Mouse (Mus musculus) lung, adult 2 months (tissue): Measurements from ENCODE around the gene Prrt3. TPM values are rescaled to one million over a fixed set of nuclear protein-coding genes. Genes with fewer than 3 reads are reported as not detected.

Experiments used
- DNase-seq: peaks from one replicate; pipeline ENCODE4 v3.0.0; 2022
- H3K4me1 ChIP-seq: fragments of 200-500 bp; 2 replicates; pipeline ENCODE4 v1.6.1; 2011; ENCODE audit warnings: low read length; ENCODE audit not compliant: control insufficient read depth, insufficient read depth
- H3K4me3 ChIP-seq: fragments of 200-500 bp; replicated peaks from 2 replicates; pipeline ENCODE3; 2011; ENCODE audit warnings: low read depth, mild to moderate bottlenecking, control low read depth, low read length; ENCODE audit errors: extremely low read depth
- CTCF ChIP-seq: fragments of 200-500 bp; IDR thresholded peaks from 2 replicates; pipeline ENCODE4 v1.5.1; 2011; ENCODE audit warnings: mild to moderate bottlenecking, low read length, control low read depth; ENCODE audit not compliant: insufficient read depth
- POLR2A ChIP-seq: fragments of 200-500 bp; IDR thresholded peaks from 2 replicates; pipeline ENCODE4 v1.6.1; 2011; ENCODE audit warnings: low read depth, mild to moderate bottlenecking, control low read depth, low read length, borderline replicate concordance; ENCODE audit errors: extremely low read depth
- WGBS: fragments of 180-500 bp; shearing (Covaris S2); methylation state at CpG from one replicate; pipeline ENCODE4 v1.1.7; 2018; 5-methylcytosine and 5-hydroxymethylcytosine counted together
- polyA plus RNA-seq: library from polyadenylated mRNA; depleted of rRNA; stranded (reverse); fragments of >200 nt; gene quantifications from 2 replicates; pipeline ENCODE4 v1.2.3, GENCODE M21; 2012

Prrt3 gene
- polyA plus RNA-seq, 1 experiment: 0.27 TPM

- TF ChIP-seq POLR2A: no peak
- no peak for TF ChIP-seq CTCF
- Histone ChIP-seq H3K4me1 (no peaks in the 10 kb centered on the region), H3K4me3 (no peak overlapping the region)
- DNase-seq: no peak
- 81% methylated on average over 24 of the region's 24 CpGs for WGBS
Measured at GRCm38 (mm10) chr6:113492101-113492864, 9.4 kb downstream of the Prrt3 start.

GRCm38 (mm10) chr6:113489410-113489809 is 12.3 kb downstream of the Prrt3 start:
- Histone ChIP-seq H3K4me3 (no peak overlapping the region), H3K4me1 (no peaks in the 10 kb centered on the region)
- DNase-seq: no peak
- WGBS: 94% methylated on average over 14 of the region's 14 CpGs
- TF ChIP-seq POLR2A (no peak), CTCF (no peak)

DNA sequence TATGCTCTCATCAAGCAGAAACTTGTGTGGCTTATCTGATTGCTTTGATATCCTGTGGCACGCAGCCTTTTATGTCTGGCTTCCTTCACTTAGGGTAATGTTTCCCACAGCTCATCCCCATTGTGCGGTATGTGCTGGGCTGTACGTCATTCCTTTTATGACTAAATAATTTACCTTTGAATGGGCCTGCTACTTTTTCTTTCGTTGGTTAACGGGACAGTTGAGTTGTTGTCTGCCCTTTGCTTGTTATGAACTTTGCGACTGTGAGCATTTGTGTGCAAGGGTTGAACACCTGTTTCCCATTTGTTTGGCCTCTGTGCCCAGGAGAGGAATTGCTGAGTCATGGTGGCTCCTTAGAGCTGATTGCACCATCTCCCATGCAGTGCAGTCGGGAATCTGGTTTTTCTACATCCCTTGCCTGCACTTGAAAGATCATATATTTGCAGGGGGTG is 14.6 kb downstream of the Prrt3 start:
- WGBS: 31% methylated on average over 7 of the region's 7 CpGs
- no peak for TF ChIP-seq CTCF
- peak; percentile 26 for DNase-seq
- peaks cover 4% of the 10 kb centered on the region; the same call in 1 of the 2 replicates for H3K4me1 ChIP-seq
- no peak overlapping the region for H3K4me3 ChIP-seq

DNA sequence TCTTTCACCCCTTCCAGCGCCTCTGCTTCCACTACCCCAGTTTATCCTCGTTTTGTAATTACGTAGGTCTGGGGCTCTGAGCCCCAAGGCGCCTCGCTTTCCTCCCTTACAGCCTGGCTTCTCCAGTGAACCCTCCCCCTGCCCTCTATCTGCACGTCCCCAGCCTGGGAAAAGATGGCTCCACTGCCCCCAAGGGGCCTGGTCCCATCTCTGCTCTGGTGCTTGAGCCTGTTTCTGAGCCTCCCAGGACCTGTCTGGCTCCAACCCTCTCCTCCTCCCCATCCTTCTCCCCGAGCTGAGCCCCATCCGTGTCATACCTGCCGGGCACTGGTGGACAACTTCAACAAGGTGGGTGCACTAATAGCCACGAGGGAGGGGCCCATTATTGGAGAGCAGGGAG is 18.0 kb downstream of the Prrt3 start:
- TF ChIP-seq POLR2A: no peak
- no peak for TF ChIP-seq CTCF
- 10% methylated on average over 10 of the region's 10 CpGs for WGBS
- peak; percentile 34 for DNase-seq
- Histone ChIP-seq H3K4me1 (peaks cover 6% of the 10 kb centered on the region), H3K4me3 (peak overlapping the region; percentile 51)

DNA sequence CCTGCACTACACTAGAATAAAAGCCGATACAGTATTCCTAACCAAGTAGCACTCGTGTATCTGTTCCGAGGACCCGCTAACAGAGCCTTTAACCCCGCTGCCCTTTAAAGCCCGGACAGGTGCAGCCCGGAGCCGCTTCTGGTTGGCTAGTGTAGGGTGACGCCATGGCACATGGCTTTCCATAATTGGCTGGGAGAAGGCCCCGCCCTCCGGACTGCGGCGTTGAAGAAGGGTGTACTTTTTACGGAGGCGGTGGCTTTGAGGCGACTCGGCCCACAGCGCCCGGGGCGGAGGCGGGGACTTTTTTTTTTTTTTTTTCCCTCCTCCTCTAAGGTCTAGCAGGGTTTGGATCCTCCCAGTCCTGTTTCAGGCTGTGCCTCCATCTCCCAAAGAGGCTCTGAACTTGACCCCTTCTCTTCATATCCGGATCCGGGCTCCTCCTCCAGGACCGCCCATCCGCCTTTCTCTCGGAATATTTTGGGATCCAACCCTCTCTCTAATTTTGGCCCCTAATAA is 18.6 kb downstream of the Prrt3 start, which contains the start of gene Creld1:
Creld1 (plus strand) TSS at position 198 of the 516 bp plus-strand sequence.
- peak; percentile 91 for DNase-seq

GRCm38 (mm10) chr6:113482477-113483099 is 19.1 kb downstream of the Prrt3 start:
- Histone ChIP-seq H3K4me1 (peaks cover 6% of the 10 kb centered on the region), H3K4me3 (peak overlapping the region; percentile 62)
- DNase-seq: no peak
- 3% methylated on average over 65 of the region's 65 CpGs for WGBS
- TF ChIP-seq POLR2A: no peak
- TF ChIP-seq CTCF: no peak

More for the DNA sequence above, 18.6 kb downstream of the Prrt3 start, which contains the start of gene Creld1:
- WGBS: 0% methylated on average over 26 of the region's 26 CpGs
- TF ChIP-seq CTCF (no peak), POLR2A (peak; percentile 43; the same call in 1 of the 2 replicates)
- peak within 1 kb of the TSS; percentile 62 for H3K4me3 ChIP-seq
- H3K4me1 ChIP-seq: peaks cover 6% of the 10 kb centered on the region

- peak; percentile 35; the same call in 1 of the 2 replicates for TF ChIP-seq POLR2A
- no peak for TF ChIP-seq CTCF
- H3K4me1 ChIP-seq: peaks cover 6% of the 10 kb centered on the region
- DNase-seq: peak; percentile 40
- H3K4me3 ChIP-seq: no peak overlapping the region
- 62% methylated on average over 18 of the region's 18 CpGs for WGBS
Measured at GRCm38 (mm10) chr6:113480555-113481373, 21.0 kb downstream of the Prrt3 start.

- H3K4me3 ChIP-seq: no peak overlapping the region
- no peak for TF ChIP-seq CTCF
- no peak for TF ChIP-seq POLR2A
- DNase-seq: no peak
- peaks cover 5% of the 10 kb centered on the region for H3K4me1 ChIP-seq
- WGBS: 80% methylated on average over 10 of the region's 10 CpGs
Measured at GRCm38 (mm10) chr6:113478906-113479305, 22.8 kb downstream of the Prrt3 start.

GRCm38 (mm10) chr6:113477353-113477752 is 24.4 kb downstream of the Prrt3 start:
- no peak for DNase-seq
- TF ChIP-seq POLR2A (no peak), CTCF (no peak)
- no peak overlapping the region for H3K4me3 ChIP-seq
- WGBS: 40% methylated on average over 7 of the region's 7 CpGs
- peaks cover 3% of the 10 kb centered on the region for H3K4me1 ChIP-seq
